Mouse (Mus musculus) cerebellum, adult 2 months (tissue): ENCODE measurements around the gene Slc35b4.

Experiments used
- CTCF ChIP-seq: fragments of 200-500 bp; IDR thresholded peaks from 2 replicates; pipeline ENCODE4 v1.5.1; 2011; ENCODE audit warnings: low read depth, mild to moderate bottlenecking, control low read depth, low read length, moderate library complexity, borderline replicate concordance; ENCODE audit not compliant: insufficient read depth
- POLR2A ChIP-seq: fragments of 200-500 bp; IDR thresholded peaks from 2 replicates; pipeline ENCODE4 v1.6.1; 2011; ENCODE audit warnings: low read length, control low read depth, borderline replicate concordance; ENCODE audit not compliant: insufficient read depth

DNA sequence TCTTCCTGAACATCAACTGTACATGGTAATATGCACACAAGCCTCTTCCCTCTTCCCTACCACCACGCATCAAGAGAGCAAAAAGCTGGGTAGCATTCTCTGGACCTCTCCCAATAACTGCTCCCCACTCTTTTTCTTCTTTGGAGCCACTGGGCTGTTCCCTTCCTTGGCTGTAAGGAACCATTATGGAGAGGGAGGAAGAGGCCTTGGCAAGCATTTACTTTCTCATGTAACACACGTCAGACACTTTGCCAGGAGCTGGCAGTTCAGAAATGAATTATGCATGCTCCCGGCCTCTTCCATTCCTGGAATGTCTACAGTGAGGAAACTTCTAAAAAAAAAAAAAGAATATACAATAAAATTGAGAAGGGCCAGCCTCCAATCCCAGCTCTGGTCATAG lies 22.7 kb downstream of the Slc35b4 start:
- TF ChIP-seq POLR2A: no peak
- no peak for TF ChIP-seq CTCF
